Mouse (Mus musculus) liver, postnatal 0 days (tissue): ENCODE measurements around the gene Cacng6. TPM values are rescaled to one million over a fixed set of nuclear protein-coding genes. Genes with fewer than 3 reads are reported as not detected.

Experiments
- ATAC-seq: fragments of 200-750 bp; cut with Nextera tagmentation; 2 replicates; pipeline ENCODE4 v1.8.0; 2017; ENCODE audit warnings: mild to moderate bottlenecking, moderate library complexity
- DNase-seq: peaks from one replicate; pipeline ENCODE4 v3.0.0-alpha.2; 2016
- H3K27ac ChIP-seq: fragments of 300-500 bp; sonication (generic); 2 replicates; pipeline ENCODE4 v1.5.1; 2014; ENCODE audit warnings: antibody characterized with exemption, moderate library complexity, mild to moderate bottlenecking, low read depth
- H3K27me3 ChIP-seq: fragments of 300-500 bp; sonication (generic); 2 replicates; pipeline ENCODE4 v1.6.1; 2014; ENCODE audit warnings: low read length, control low read depth, mixed read lengths; ENCODE audit not compliant: insufficient read depth
- H3K36me3 ChIP-seq: fragments of 300-500 bp; sonication (generic); replicated peaks from 2 replicates; pipeline ENCODE4 v1.6.1; 2014; ENCODE audit warnings: mild to moderate bottlenecking, control low read depth, low read length, moderate library complexity, mixed read lengths; ENCODE audit not compliant: insufficient read depth
- H3K4me1 ChIP-seq: fragments of 300-500 bp; sonication (generic); 2 replicates; pipeline ENCODE4 v1.6.1; 2014; ENCODE audit warnings: antibody characterized with exemption, mild to moderate bottlenecking, control low read depth; ENCODE audit not compliant: insufficient read depth
- H3K4me2 ChIP-seq: fragments of 300-500 bp; sonication (generic); 2 replicates; pipeline ENCODE4 v1.6.1; 2014; ENCODE audit warnings: low read depth, mild to moderate bottlenecking, low read length, moderate library complexity, mixed read lengths
- H3K4me3 ChIP-seq: fragments of 300-500 bp; sonication (generic); 2 replicates; pipeline ENCODE4 v1.5.1; 2014; ENCODE audit warnings: low read depth, low read length
- H3K9ac ChIP-seq: fragments of 300-500 bp; sonication (generic); replicated peaks from 2 replicates; pipeline ENCODE4 v1.6.1; 2014; ENCODE audit warnings: mild to moderate bottlenecking, moderate library complexity
- H3K9me3 ChIP-seq: fragments of 300-500 bp; sonication (generic); 2 replicates; pipeline ENCODE4 v1.6.1; 2016; ENCODE audit warnings: mild to moderate bottlenecking, control low read depth, low read length, mixed read lengths
- CTCF ChIP-seq: sonication (generic); IDR thresholded peaks from 2 replicates; pipeline ENCODE4 v1.5.1; 2016; ENCODE audit warnings: antibody characterized with exemption, low read depth
- EP300 ChIP-seq: IDR thresholded peaks from 2 replicates; pipeline ENCODE4 v1.6.1; 2016; ENCODE audit warnings: antibody characterized with exemption, low read depth, mild to moderate bottlenecking
- WGBS: fragments of 180-500 bp; shearing (Covaris S2); extraction: QIAGEN DNeasy Blood & Tissue Kit; methylation state at CpG from one replicate; pipeline ENCODE4 v1.1.7; 2014; ENCODE audit not compliant: insufficient replicate concordance; 5-methylcytosine and 5-hydroxymethylcytosine counted together
- polyA plus RNA-seq: library from polyadenylated mRNA; unstranded; fragments of >200 nt; fragmentation: Nextera tagmentation; extraction: Ambion mirVana; gene quantifications from 2 replicates; pipeline ENCODE4 v1.2.1, GENCODE M21; 2015

Gene Cacng6
- polyA plus RNA-seq, 1 experiment from 2014 or later, result not detected

GRCm38 (mm10) chr7:3442476-3443062, 18.6 kb downstream of the Cacng6 start:
- DNase-seq, result peak; percentile 51

GRCm38 (mm10) chr7:3444678-3445077, 20.7 kb downstream of the Cacng6 start:
- H3K4me3 ChIP-seq, result no peak overlapping the region
- no peak for ATAC-seq

More at GRCm38 (mm10) chr7:3442476-3443062, 18.6 kb downstream of the Cacng6 start:
- H3K27me3 ChIP-seq, result no peaks in the 10 kb centered on the region
- H3K9me3 ChIP-seq, result no peaks in the 10 kb centered on the region
- WGBS, result 38% methylated on average over 10 of the region's 10 CpGs
- no peak overlapping the region for H3K4me2 ChIP-seq
- no peak overlapping the region for H3K4me3 ChIP-seq
- no peaks in the 10 kb centered on the region for H3K36me3 ChIP-seq
- TF ChIP-seq CTCF, result no peak
- TF ChIP-seq EP300, result no peak
- H3K9ac ChIP-seq, result no peak overlapping the region
- no peaks in the 10 kb centered on the region for H3K4me1 ChIP-seq
- peak overlapping the region; percentile 30 for H3K27ac ChIP-seq
- ATAC-seq, result peak; percentile 33; the same call in 1 of the 2 replicates

GRCm38 (mm10) chr7:3446584-3446983, 22.6 kb downstream of the Cacng6 start:
- Histone ChIP-seq H3K4me3 (no peak overlapping the region), H3K4me1 (no peaks in the 10 kb centered on the region), H3K9me3 (no peaks in the 10 kb centered on the region), H3K36me3 (no peaks in the 10 kb centered on the region), H3K4me2 (no peak overlapping the region), H3K27ac (no peak overlapping the region), H3K9ac (no peak overlapping the region), H3K27me3 (0 out of 2 replicates have a peak, but pooled peaks cover 2% of the 10 kb centered on the region)
- ATAC-seq (no peak), DNase-seq (no peak)
- TF ChIP-seq CTCF, result no peak
- no peak for TF ChIP-seq EP300
- WGBS, result 76% methylated on average over 3 of the region's 3 CpGs

More at GRCm38 (mm10) chr7:3444678-3445077, 20.7 kb downstream of the Cacng6 start:
- 61% methylated on average over 3 of the region's 3 CpGs for WGBS
- Histone ChIP-seq H3K9ac (no peak overlapping the region), H3K27me3 (no peaks in the 10 kb centered on the region), H3K27ac (no peak overlapping the region), H3K36me3 (no peaks in the 10 kb centered on the region), H3K9me3 (no peaks in the 10 kb centered on the region), H3K4me1 (no peaks in the 10 kb centered on the region), H3K4me2 (no peak overlapping the region)
- no peak for DNase-seq
- no peak for TF ChIP-seq EP300
- no peak for TF ChIP-seq CTCF

GRCm38 (mm10) chr7:3447026-3447425, 23.0 kb downstream of the Cacng6 start:
- Histone ChIP-seq H3K36me3 (no peaks in the 10 kb centered on the region), H3K27ac (no peak overlapping the region), H3K4me3 (no peak overlapping the region), H3K4me2 (no peak overlapping the region), H3K4me1 (peaks cover 2% of the 10 kb centered on the region; the same call in 1 of the 2 replicates), H3K27me3 (0 out of 2 replicates have a peak, but pooled peaks cover 2% of the 10 kb centered on the region), H3K9ac (no peak overlapping the region), H3K9me3 (no peaks in the 10 kb centered on the region)
- TF ChIP-seq CTCF, result no peak
- TF ChIP-seq EP300, result no peak
- no peak for ATAC-seq
- DNase-seq, result no peak
- WGBS, result 71% methylated on average over 4 of the region's 4 CpGs

GRCm38 (mm10) chr7:3448737-3449454, 24.9 kb downstream of the Cacng6 start:
- ATAC-seq (no peak), DNase-seq (peak; percentile 73)
- Histone ChIP-seq H3K9ac (no peak overlapping the region), H3K4me3 (no peak overlapping the region), H3K9me3 (no peaks in the 10 kb centered on the region), H3K4me1 (peaks cover 4% of the 10 kb centered on the region; the same call in 1 of the 2 replicates), H3K4me2 (no peak overlapping the region), H3K36me3 (no peaks in the 10 kb centered on the region), H3K27ac (no peak overlapping the region), H3K27me3 (0 out of 2 replicates have a peak, but pooled peaks cover 2% of the 10 kb centered on the region)
- TF ChIP-seq CTCF, result peak; percentile 83
- no peak for TF ChIP-seq EP300
- WGBS, result 23% methylated on average over 15 of the region's 15 CpGs

GRCm38 (mm10) chr7:3450671-3451070, 26.7 kb downstream of the Cacng6 start:
- ATAC-seq, result no peak

More at GRCm38 (mm10) chr7:3450671-3451070, 26.7 kb downstream of the Cacng6 start:
- no peaks in the 10 kb centered on the region for H3K36me3 ChIP-seq
- TF ChIP-seq EP300 (no peak), CTCF (no peak)
- DNase-seq, result no peak
- H3K27me3 ChIP-seq, result 0 out of 2 replicates have a peak, but pooled peaks cover 2% of the 10 kb centered on the region
- peaks cover 4% of the 10 kb centered on the region; the same call in 1 of the 2 replicates for H3K4me1 ChIP-seq
- no peak overlapping the region for H3K9ac ChIP-seq
- WGBS, result 63% methylated on average over 5 of the region's 5 CpGs
- no peaks in the 10 kb centered on the region for H3K9me3 ChIP-seq
- no peak overlapping the region for H3K4me3 ChIP-seq
- no peak overlapping the region for H3K4me2 ChIP-seq
- no peak overlapping the region for H3K27ac ChIP-seq
